Comparison of ENCODE assay signal across 23 mouse cellular contexts in genomic region chr1:105550163-105550562, GRCm38 (mm10).
A peak's percentile ranks its signal among the peaks of the same experiment; 100 is the strongest.
DNase-seq lines count a peak whose midpoint lies in the region; ATAC-seq and TF ChIP-seq lines count a peak whose summit lies in the region.
"Had no signal": no experiment of that assay in that cellular context is flagged by ENCODE, and none has a peak within 500 bp of the region (broad histone marks: within the 10 kb centered on the region; RNA-seq: fewer than 3 reads in every experiment).

No protein-coding gene starts in this region.

- no peak overlapping the region for H3K4me3 ChIP-seq in forebrain, postnatal 0 days (ENCODE audit: low read depth, low read length)
- H3K4me3 ChIP-seq in forebrain, embryonic 16.5 days (replicated peaks; ENCODE audit: low read length): no peak overlapping the region
- no peak overlapping the region for H3K4me3 ChIP-seq in thymus, adult 2 months (ENCODE audit: control insufficient read depth, insufficient read depth, low read length)

- peak; percentile 76 for ATAC-seq in forebrain, postnatal 0 days
- no peak for ATAC-seq in forebrain, embryonic 16.5 days
- peak; percentile 97 for ATAC-seq in frontal cortex, adult (ENCODE audit: low TSS enrichment)
- ATAC-seq: activated CD4-positive, CD25-positive, alpha-beta regulatory T cell, adult 4 months; CD4-positive, CD25-positive, alpha-beta regulatory T cell, adult 4 months; Patski had no signal

- no peaks in the 10 kb centered on the region for H3K36me3 ChIP-seq in forebrain, postnatal 0 days (ENCODE audit: insufficient read depth)
- no peaks in the 10 kb centered on the region for H3K36me3 ChIP-seq in forebrain, embryonic 16.5 days (ENCODE audit: control insufficient read depth, insufficient read depth)
- no peaks in the 10 kb centered on the region for H3K36me3 ChIP-seq in thymus, adult 2 months (ENCODE audit: control insufficient read depth, insufficient read depth, low read length)

- no peaks in the 10 kb centered on the region for H3K9me3 ChIP-seq in forebrain, postnatal 0 days (ENCODE audit: low read length)
- no peaks in the 10 kb centered on the region for H3K9me3 ChIP-seq in forebrain, embryonic 16.5 days (ENCODE audit: control insufficient read depth, low read length)
- H3K9me3 ChIP-seq: G1E had no signal

- H3K9ac ChIP-seq in forebrain, postnatal 0 days: no peak overlapping the region
- H3K9ac ChIP-seq in forebrain, embryonic 16.5 days (replicated peaks; ENCODE audit: low read depth, low read length): no peak overlapping the region

- no peak overlapping the region for H3K4me2 ChIP-seq in forebrain, postnatal 0 days (ENCODE audit: low read depth)
- no peak overlapping the region for H3K4me2 ChIP-seq in forebrain, embryonic 16.5 days (ENCODE audit: low read length)

- H3K27ac ChIP-seq in forebrain, postnatal 0 days (ENCODE audit: low read depth, low read length): no peak overlapping the region
- H3K27ac ChIP-seq in forebrain, embryonic 16.5 days (ENCODE audit: low read length): no peak overlapping the region
- H3K27ac ChIP-seq in thymus, adult 2 months (ENCODE audit: control insufficient read depth, insufficient read depth, low read length): no peak overlapping the region

- no peak for DNase-seq in forebrain, postnatal 0 days
- DNase-seq in frontal cortex, adult 2 months (ENCODE audit: extremely low spot score in 1 of 2, low spot score in 1 of 2): no peak
- DNase-seq in brain, adult 2 months (ENCODE audit: low read depth, low spot score): peak; percentile 5
- DNase-seq in telencephalon, adult 2 months (ENCODE audit: low read depth, low spot score): peak; percentile 19
- DNase-seq in heart, postnatal 4 days: no peak
- DNase-seq in thymus, adult 2 months: no peak
- DNase-seq: adrenal gland, adult 2 months; adrenal gland, adult 8-10 months; adrenal gland, postnatal 10 days; adrenal gland, postnatal 14 days; adrenal gland, postnatal 25 days; adrenal gland, postnatal 36 days; B cell, adult 2 months; cerebellum, adult 11 months; cerebellum, adult 11-12 months; cerebellum, adult 18-20 months had no signal

- no peaks in the 10 kb centered on the region for H3K4me1 ChIP-seq in forebrain, postnatal 0 days (ENCODE audit: insufficient read depth)
- no peaks in the 10 kb centered on the region for H3K4me1 ChIP-seq in forebrain, embryonic 16.5 days (replicated peaks; ENCODE audit: control insufficient read depth, insufficient read depth, low read length)
- H3K4me1 ChIP-seq in thymus, adult 2 months (replicated peaks; ENCODE audit: control insufficient read depth, insufficient read depth, low read length): no peaks in the 10 kb centered on the region

- H3K27me3 ChIP-seq in forebrain, postnatal 0 days (ENCODE audit: insufficient read depth, low read length): no peaks in the 10 kb centered on the region
- no peaks in the 10 kb centered on the region for H3K27me3 ChIP-seq in forebrain, embryonic 16.5 days (replicated peaks; ENCODE audit: control insufficient read depth, insufficient read depth, low read length)
- H3K27me3 ChIP-seq in thymus, adult 2 months (ENCODE audit: control insufficient read depth, insufficient read depth, low read length): no peaks in the 10 kb centered on the region
- H3K27me3 ChIP-seq: CH12.LX, Patski had no signal

- TF ChIP-seq POLR2A in thymus, adult 2 months (IDR thresholded peaks at IDR 0.05; ENCODE audit: control insufficient read depth, extremely low read depth, insufficient read depth, low read length, poor library complexity): no peak

- TF ChIP-seq CTCF in forebrain, postnatal 0 days (IDR thresholded peaks at IDR 0.05; ENCODE audit: low read depth): no peak
- TF ChIP-seq CTCF in thymus, adult 2 months (IDR thresholded peaks at IDR 0.05; ENCODE audit: borderline replicate concordance, control insufficient read depth, extremely low read depth, insufficient read depth, low read length, poor library complexity): no peak

Comparison
In these comparisons a context has a peak if more than half of its experiments do, and no peak if none do; other contexts are left out.
1. DNase-seq: peak in brain, adult 2 months (single experiment) and telencephalon, adult 2 months (single experiment); none in forebrain, postnatal 0 days (single experiment), frontal cortex, adult 2 months (0 of 2), heart, postnatal 4 days (single experiment) and thymus, adult 2 months (single experiment).